Mouse (Mus musculus): ENCODE results near the gene Vmn2r18. TPM values are rescaled to one million over a fixed set of nuclear protein-coding genes. Genes with fewer than 3 reads are reported as not detected.

Gene Vmn2r18
- polyA plus RNA-seq (2016; fragmentation: Nextera tagmentation; extraction: Ambion mirVana) = 0.14 TPM in 1 of 2 replicates, not detected in the other

- Histone ChIP-seq H3K4me1 (no peaks in the 10 kb centered on the region), H3K9me3 (no peaks in the 10 kb centered on the region)
- 92% methylated on average over 3 of the region's 3 CpGs for WGBS
Observed at GRCm38 (mm10) chr5:151605921-151606320, at the start of gene Vmn2r18. Gene Vmn2r18 (minus strand): TSS chr5:151606021.

GRCm38 (mm10) chr5:151651411-151651784 is 45.6 kb upstream of the Vmn2r18 start:
- DNase-seq (ENCODE audit: low spot score) = no peak
- H3K36me3 ChIP-seq (replicated peaks) = peaks cover 34% of the 10 kb centered on the region
- peak overlapping the region; percentile 81 for H3K4me3 ChIP-seq
- WGBS = 66% methylated on average over 3 of the region's 3 CpGs
- H3K27me3 ChIP-seq (replicated peaks; ENCODE audit: low read depth, poor library complexity, severe bottlenecking) = no peaks in the 10 kb centered on the region
- peaks cover 12% of the 10 kb centered on the region for H3K4me1 ChIP-seq
- H3K9me3 ChIP-seq = no peaks in the 10 kb centered on the region
- H3K27ac ChIP-seq (replicated peaks) = peak overlapping the region; percentile 93

More at GRCm38 (mm10) chr5:151605921-151606320, at the start of gene Vmn2r18:
- Histone ChIP-seq H3K36me3 (replicated peaks) (no peaks in the 10 kb centered on the region), H3K4me3 (no peak within 1 kb of the TSS), H3K27ac (replicated peaks) (no peak within 1 kb of the TSS), H3K27me3 (replicated peaks; ENCODE audit: low read depth, poor library complexity, severe bottlenecking) (no peaks in the 10 kb centered on the region)
- DNase-seq (ENCODE audit: low spot score) = no peak

- no peaks in the 10 kb centered on the region for H3K9me3 ChIP-seq
- H3K27me3 ChIP-seq (replicated peaks; ENCODE audit: low read depth, poor library complexity, severe bottlenecking) = no peaks in the 10 kb centered on the region
- under 1% methylated on average over 42 of the region's 42 CpGs for WGBS
- H3K27ac ChIP-seq (replicated peaks) = peak within 1 kb of the TSS; percentile 93
- H3K36me3 ChIP-seq (replicated peaks) = peaks cover 40% of the 10 kb centered on the region
- H3K4me1 ChIP-seq = peaks cover 12% of the 10 kb centered on the region
- DNase-seq (ENCODE audit: low spot score) = peak; percentile 98
- H3K4me3 ChIP-seq = peak within 1 kb of the TSS; percentile 81
Observed at GRCm38 (mm10) chr5:151650700-151651410, 45.0 kb upstream of the Vmn2r18 start, which contains the start of gene Rfc3. Gene Rfc3 (minus strand): TSS chr5:151651242.

GRCm38 (mm10) chr5:151644845-151645244 is 39.0 kb upstream of the Vmn2r18 start:
- Histone ChIP-seq H3K27me3 (replicated peaks; ENCODE audit: low read depth, poor library complexity, severe bottlenecking) (no peaks in the 10 kb centered on the region), H3K9me3 (no peaks in the 10 kb centered on the region; the same call in 1 of the 2 replicates), H3K27ac (replicated peaks) (no peak overlapping the region), H3K4me3 (no peak overlapping the region), H3K4me1 (peaks cover 7% of the 10 kb centered on the region), H3K36me3 (replicated peaks) (peaks cover 100% of the 10 kb centered on the region)
- WGBS = 95% methylated on average over 7 of the region's 7 CpGs
- DNase-seq (ENCODE audit: low spot score) = no peak

GRCm38 (mm10) chr5:151642867-151643266 is 37.0 kb upstream of the Vmn2r18 start:
- H3K36me3 ChIP-seq (replicated peaks) = peaks cover 85% of the 10 kb centered on the region
- 92% methylated on average over 5 of the region's 5 CpGs for WGBS
- H3K27me3 ChIP-seq (replicated peaks; ENCODE audit: low read depth, poor library complexity, severe bottlenecking) = no peaks in the 10 kb centered on the region
- no peaks in the 10 kb centered on the region; the same call in 1 of the 2 replicates for H3K9me3 ChIP-seq
- H3K4me3 ChIP-seq = no peak overlapping the region
- DNase-seq (ENCODE audit: low spot score) = no peak
- no peaks in the 10 kb centered on the region for H3K4me1 ChIP-seq
- H3K27ac ChIP-seq (replicated peaks) = no peak overlapping the region

GRCm38 (mm10) chr5:151642102-151642501 is 36.3 kb upstream of the Vmn2r18 start:
- H3K4me3 ChIP-seq = no peak overlapping the region
- DNase-seq (ENCODE audit: low spot score) = no peak
- peaks cover 78% of the 10 kb centered on the region for H3K36me3 ChIP-seq (replicated peaks)
- 95% methylated on average over 1 of the region's 1 CpGs for WGBS
- no peak overlapping the region for H3K27ac ChIP-seq (replicated peaks)
- no peaks in the 10 kb centered on the region; the same call in 1 of the 2 replicates for H3K9me3 ChIP-seq
- no peaks in the 10 kb centered on the region for H3K4me1 ChIP-seq
- H3K27me3 ChIP-seq (replicated peaks; ENCODE audit: low read depth, poor library complexity, severe bottlenecking) = no peaks in the 10 kb centered on the region

GRCm38 (mm10) chr5:151601696-151602095 is 4.1 kb downstream of the Vmn2r18 start:
- WGBS = 73% methylated on average over 1 of the region's 1 CpGs
- no peak for DNase-seq (ENCODE audit: low spot score)
- H3K27me3 ChIP-seq (replicated peaks; ENCODE audit: low read depth, poor library complexity, severe bottlenecking) = no peaks in the 10 kb centered on the region
- H3K4me3 ChIP-seq = no peak overlapping the region
- H3K36me3 ChIP-seq (replicated peaks) = no peaks in the 10 kb centered on the region
- H3K27ac ChIP-seq (replicated peaks) = no peak overlapping the region
- no peaks in the 10 kb centered on the region for H3K9me3 ChIP-seq
- H3K4me1 ChIP-seq = no peaks in the 10 kb centered on the region

Other genes starting within 250 kb of the Vmn2r18 start
- gene Gm42906, start 177.9 kb downstream of the Vmn2r18 start, polyA plus RNA-seq (2016; fragmentation: Nextera tagmentation; extraction: Ambion mirVana) = not detected in 2 replicates
- 153 and 157 TPM in 2 replicates for gene Rfc3, start 45.2 kb upstream of the Vmn2r18 start, polyA plus RNA-seq (2016; fragmentation: Nextera tagmentation; extraction: Ambion mirVana)